Mouse (Mus musculus): ENCODE results near the gene Rflna.

GRCm38 (mm10) chr5:124986656-124987055, 16.4 kb upstream of the Rflna start:
- no peak for TF ChIP-seq CTCF (IDR thresholded peaks at IDR 0.05; ENCODE audit: borderline replicate concordance, insufficient read depth, low read depth, low read length)
- TF ChIP-seq POLR2A (IDR thresholded peaks at IDR 0.05; ENCODE audit: borderline replicate concordance, insufficient read depth, low read length) = no peak
